Mouse (Mus musculus) frontal cortex, postnatal 36 days (tissue): ENCODE measurements around the gene Map2k1.

Source experiments
- DNase-seq, 2 experiments: peaks; one replicate each; pipeline ENCODE4 v3.0.0; 2022; ENCODE audit warnings: low spot score in 2 of 2

Gene Map2k1

GRCm38 (mm10) chr9:64250111-64250730, 3.2 kb downstream of the Map2k1 start:
- DNase-seq = no peak

GRCm38 (mm10) chr9:64249371-64249770, 4.1 kb downstream of the Map2k1 start:
- no peak for DNase-seq

GRCm38 (mm10) chr9:64242381-64242831, 11.0 kb downstream of the Map2k1 start:
- no peak for DNase-seq

- DNase-seq = no peak
Measured at GRCm38 (mm10) chr9:64240681-64241080, 12.8 kb downstream of the Map2k1 start.

GRCm38 (mm10) chr9:64240116-64240515, 13.3 kb downstream of the Map2k1 start:
- DNase-seq = no peak

GRCm38 (mm10) chr9:64236056-64236455, 17.4 kb downstream of the Map2k1 start:
- no peak for DNase-seq

- DNase-seq = no peak
Measured at GRCm38 (mm10) chr9:64234768-64235435, 18.5 kb downstream of the Map2k1 start, which contains the start of gene Uchl4. Gene Uchl4, plus strand, starts transcription at chr9:64235201.

GRCm38 (mm10) chr9:64233656-64234055, 19.8 kb downstream of the Map2k1 start:
- no peak for DNase-seq

- peak in 1 of 2 experiments; percentile 15 for DNase-seq
Measured at GRCm38 (mm10) chr9:64232257-64232957, 21.0 kb downstream of the Map2k1 start.

- peak in 1 of 2 experiments; percentile 28 for DNase-seq
Measured at GRCm38 (mm10) chr9:64231674-64232073, 21.8 kb downstream of the Map2k1 start.

GRCm38 (mm10) chr9:64231171-64231570, 22.3 kb downstream of the Map2k1 start:
- peak in 1 of 2 experiments; percentile 29 for DNase-seq

GRCm38 (mm10) chr9:64228972-64229371, 24.5 kb downstream of the Map2k1 start:
- DNase-seq = peak; percentile 20 to 63

GRCm38 (mm10) chr9:64227736-64228135, 25.7 kb downstream of the Map2k1 start:
- DNase-seq = peak in 1 of 2 experiments; percentile 16

- DNase-seq = no peak
Measured at GRCm38 (mm10) chr9:64225805-64226204, 27.6 kb downstream of the Map2k1 start.

- DNase-seq = no peak
Measured at GRCm38 (mm10) chr9:64222098-64222497, 31.3 kb downstream of the Map2k1 start.

GRCm38 (mm10) chr9:64221480-64221879, 32.0 kb downstream of the Map2k1 start:
- peak; percentile 19 to 40 for DNase-seq

GRCm38 (mm10) chr9:64220603-64221002, 32.8 kb downstream of the Map2k1 start:
- DNase-seq = no peak

- DNase-seq = no peak
Measured at GRCm38 (mm10) chr9:64219772-64220420, 33.5 kb downstream of the Map2k1 start.

- no peak for DNase-seq
Measured at GRCm38 (mm10) chr9:64219305-64219704, 34.1 kb downstream of the Map2k1 start.

GRCm38 (mm10) chr9:64217887-64218286, 35.5 kb downstream of the Map2k1 start:
- no peak for DNase-seq

- no peak for DNase-seq
Measured at GRCm38 (mm10) chr9:64216641-64217040, 36.8 kb downstream of the Map2k1 start.

- DNase-seq = no peak
Measured at GRCm38 (mm10) chr9:64216090-64216489, 37.3 kb downstream of the Map2k1 start.
